Mouse (Mus musculus) layer of hippocampus, postnatal 36 days (tissue): ENCODE measurements around the gene Cacfd1. TPM values are rescaled to one million over a fixed set of nuclear protein-coding genes. Genes with fewer than 3 reads are reported as not detected.

Experiments
- DNase-seq, 2 experiments: peaks; one replicate each; pipeline ENCODE4 v3.0.0; 2022
- total RNA-seq, 2 experiments: library from RNA; stranded (reverse); gene quantifications; 2 replicates each; pipeline ENCODE4 v1.2.3; 2021

The Cacfd1 gene
- total RNA-seq, result 10 to 100 TPM; 42.8 to 46.6 TPM

- DNase-seq, result peak; percentile 81 to 82
Measured at GRCm38 (mm10) chr2:27009714-27010244, at the start of gene Cacfd1. Gene Cacfd1 (plus strand): TSS chr2:27009926.

- DNase-seq, result no peak
Measured at GRCm38 (mm10) chr2:26960756-26961155, 49.0 kb upstream of the Cacfd1 start.

DNA sequence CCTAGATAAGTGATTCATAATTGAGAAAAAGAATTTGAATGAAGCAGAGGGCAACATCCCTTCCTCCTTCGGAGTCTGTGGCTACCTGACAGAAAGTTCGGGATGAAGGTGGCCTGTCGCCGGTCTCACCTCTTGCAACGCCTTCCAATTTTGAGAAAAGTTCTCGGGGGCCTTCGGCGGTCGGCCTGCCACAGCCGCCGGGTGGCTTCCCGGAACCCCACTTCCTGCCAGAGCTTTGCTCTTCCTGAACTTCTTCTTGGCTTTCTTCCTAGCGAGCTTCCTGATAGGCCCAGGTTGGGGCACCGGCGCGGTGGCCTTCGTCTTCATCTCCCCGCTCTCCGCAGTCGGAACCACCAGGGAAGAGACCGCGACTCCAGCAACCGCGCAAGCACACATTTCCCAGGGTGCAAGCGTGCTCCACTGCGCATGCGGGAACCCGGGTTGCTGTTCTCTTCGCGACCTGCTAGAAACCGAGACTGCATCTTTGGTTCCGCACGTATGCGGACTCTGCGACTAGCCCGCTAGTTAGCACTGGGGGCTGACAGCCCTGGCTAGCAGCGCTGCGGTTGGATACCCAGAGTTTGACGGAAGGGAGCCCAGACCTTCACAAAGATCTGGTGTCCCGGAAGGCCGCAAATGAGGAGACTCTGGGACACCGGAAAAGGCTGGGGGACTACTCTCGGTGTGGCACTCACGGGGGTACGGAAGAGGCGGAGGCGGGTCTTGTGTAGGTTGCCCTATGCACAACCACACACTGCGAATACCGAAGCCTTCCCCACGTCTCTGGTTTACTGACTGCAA lies 45.6 kb upstream of the Cacfd1 start, which contains the start of gene Rexo4:
Rexo4 (minus strand) TSS at position 464 of the 801 bp plus-strand sequence.
- DNase-seq, result peak; percentile 93 to 94

DNA sequence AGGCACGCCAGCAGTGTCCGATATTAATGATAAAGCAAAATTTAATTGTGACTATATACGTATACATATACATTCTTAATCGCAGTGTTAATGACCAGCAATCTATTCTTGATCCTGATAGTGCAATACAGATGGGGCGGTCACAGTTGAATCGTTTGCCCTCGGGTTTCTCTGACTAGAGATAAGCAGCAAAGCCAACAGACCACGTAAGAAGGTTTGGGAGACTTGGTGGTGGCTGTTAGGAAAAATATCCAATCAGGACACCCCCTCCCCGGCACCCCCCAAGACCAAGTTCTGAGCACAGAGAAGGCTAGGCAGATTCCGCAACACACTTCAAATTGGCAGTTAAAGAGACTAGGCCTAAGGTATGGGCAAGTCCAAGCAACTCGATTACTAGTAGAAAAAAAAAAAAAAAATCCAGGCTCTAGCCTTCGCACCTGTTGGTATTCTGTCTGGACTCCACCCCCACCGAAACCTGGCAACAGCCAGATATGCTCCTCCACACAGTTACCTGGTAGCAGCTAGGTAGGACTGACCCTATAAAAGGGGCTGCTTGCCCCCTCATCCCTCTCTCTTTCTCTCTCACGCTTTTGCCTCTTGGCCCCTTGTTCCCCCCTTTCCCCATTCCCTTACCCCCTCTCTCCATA lies 44.9 kb upstream of the Cacfd1 start:
- no peak for DNase-seq

GRCm38 (mm10) chr2:26967262-26967661 lies 42.5 kb upstream of the Cacfd1 start:
- no peak for DNase-seq

DNA sequence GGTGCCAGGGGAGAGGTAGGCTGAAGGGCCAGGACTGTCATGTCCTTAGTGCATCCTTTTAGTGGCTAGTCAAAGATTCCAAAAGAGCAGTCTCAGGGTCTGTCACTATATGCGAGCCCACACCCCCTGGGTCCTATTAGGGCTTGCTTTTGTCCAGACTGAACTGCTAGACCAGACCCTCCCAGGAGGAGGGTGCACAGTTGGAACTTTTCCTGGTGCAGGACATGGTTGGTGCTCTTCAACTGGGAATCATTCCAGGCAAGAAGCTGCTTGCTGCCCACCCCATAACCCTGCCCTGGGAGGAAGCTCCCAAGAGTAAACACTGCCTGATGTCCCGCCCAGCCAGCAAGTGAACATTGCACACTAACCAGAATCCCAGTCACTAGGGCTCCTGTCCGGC lies 36.6 kb upstream of the Cacfd1 start, which contains the start of gene Adamts13:
Adamts13 (plus strand) TSS at position 301 of the 400 bp plus-strand sequence.
- DNase-seq, result no peak

- DNase-seq, result no peak
Measured at GRCm38 (mm10) chr2:26973960-26974359, 35.8 kb upstream of the Cacfd1 start.

DNA sequence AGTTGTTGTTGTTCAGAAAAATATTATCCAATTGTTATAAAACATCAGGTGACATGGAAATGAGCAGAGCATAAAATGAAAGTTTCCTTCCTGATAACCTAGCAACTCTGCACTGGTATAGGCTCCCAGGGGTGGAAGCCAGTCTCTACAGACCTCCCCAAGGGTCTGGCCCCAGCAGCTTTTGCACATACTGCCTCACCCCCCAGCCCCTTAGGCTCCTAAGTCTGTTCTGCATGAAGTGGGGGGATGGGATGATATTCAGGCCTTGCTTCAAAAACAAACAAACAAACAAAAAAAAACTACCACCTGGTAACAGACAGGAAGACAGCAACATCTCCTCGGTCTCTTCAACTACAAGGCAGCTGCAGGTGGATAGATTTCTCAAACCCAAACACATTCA lies 29.4 kb upstream of the Cacfd1 start:
- no peak for DNase-seq

- DNase-seq, result no peak
Measured at GRCm38 (mm10) chr2:26984179-26984578, 25.5 kb upstream of the Cacfd1 start.

DNA sequence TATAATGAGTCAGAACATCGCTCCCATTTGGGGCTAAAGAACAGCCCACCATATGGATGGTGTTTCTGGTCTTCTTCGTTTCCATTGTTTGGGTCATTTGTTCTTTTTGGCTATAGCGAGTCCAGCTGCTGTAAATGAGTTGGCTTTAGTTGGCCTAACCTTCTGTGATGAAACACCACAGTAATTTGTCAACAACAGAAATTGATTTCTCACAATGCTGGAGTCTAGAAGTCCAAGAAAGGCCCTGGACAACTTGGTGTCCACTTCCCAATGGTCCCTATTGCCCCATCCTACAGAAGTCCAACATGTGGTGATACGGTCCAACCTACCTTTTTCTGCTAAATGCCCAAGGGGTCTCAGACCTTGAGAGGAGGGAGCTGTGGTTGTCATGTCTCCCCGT lies 25.1 kb upstream of the Cacfd1 start:
- no peak for DNase-seq

- no peak for DNase-seq
Measured at GRCm38 (mm10) chr2:26993936-26994335, 15.8 kb upstream of the Cacfd1 start.

- DNase-seq, result no peak
Measured at GRCm38 (mm10) chr2:26997498-26997897, 12.2 kb upstream of the Cacfd1 start.

GRCm38 (mm10) chr2:26997993-26998392 lies 11.7 kb upstream of the Cacfd1 start:
- DNase-seq, result no peak

DNA sequence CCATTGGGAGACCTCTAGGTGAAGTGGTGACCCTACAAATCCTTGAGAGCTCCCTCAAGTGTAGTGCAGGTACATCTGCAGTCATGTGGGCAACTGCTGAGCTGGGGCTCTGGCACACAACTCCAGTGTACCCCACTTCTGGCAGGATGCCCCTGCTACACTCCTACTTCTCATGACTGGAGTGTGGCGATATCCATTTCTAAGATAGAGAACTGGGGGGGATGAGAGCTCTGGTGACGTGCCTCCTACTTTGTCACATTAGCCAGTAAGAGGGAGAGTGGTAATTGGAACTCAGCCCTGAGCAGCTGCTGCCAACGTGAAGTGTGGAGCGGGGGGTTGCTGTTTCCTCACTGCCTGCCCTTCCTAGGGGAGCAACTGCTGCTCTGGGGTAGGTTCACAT lies 3.5 kb upstream of the Cacfd1 start:
- DNase-seq, result peak in 1 of 2 experiments; percentile 21

DNA sequence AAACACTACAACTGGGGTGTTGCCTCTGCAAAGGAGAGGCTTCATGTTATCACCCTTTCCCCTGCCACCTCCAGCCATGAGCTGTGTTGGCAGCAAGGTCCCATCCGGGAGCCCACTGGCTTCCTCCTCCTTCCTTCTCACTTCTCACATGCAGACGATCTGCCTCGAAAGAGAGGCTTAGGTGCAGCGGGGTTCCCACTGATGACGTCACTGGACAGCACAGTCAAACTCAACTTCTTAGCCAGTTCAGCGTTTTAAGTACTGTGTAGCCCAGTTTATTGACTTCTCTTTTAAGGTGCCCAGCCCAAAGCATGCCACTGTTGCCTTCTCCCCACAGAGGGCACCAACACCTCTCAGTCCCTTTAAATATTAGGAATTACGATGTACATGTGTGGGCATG lies 2.0 kb upstream of the Cacfd1 start:
- no peak for DNase-seq

- DNase-seq, result peak; percentile 60 to 71
Measured at GRCm38 (mm10) chr2:27017802-27018201, 8.1 kb downstream of the Cacfd1 start.

DNA sequence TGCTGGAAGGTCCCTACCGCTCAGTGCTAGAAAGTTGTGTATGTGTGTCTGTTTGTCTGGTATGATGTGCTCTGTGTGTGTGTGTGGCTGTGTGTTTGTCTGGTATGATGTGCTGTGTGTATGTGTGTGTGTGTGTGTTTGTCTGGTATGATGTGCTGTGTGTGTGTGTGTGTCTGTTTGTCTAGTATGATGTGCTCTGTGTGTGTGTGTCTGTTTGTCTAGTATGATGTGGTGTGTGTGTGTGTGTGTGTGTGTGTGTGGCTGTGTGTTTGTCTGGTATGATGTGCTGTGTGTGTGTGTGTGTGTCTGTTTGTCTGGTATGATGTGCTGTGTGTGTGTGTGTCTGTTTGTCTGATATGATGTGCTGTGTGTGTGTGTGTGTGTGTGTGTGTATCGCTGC lies 9.8 kb downstream of the Cacfd1 start:
- no peak for DNase-seq

GRCm38 (mm10) chr2:27021103-27021502 lies 11.4 kb downstream of the Cacfd1 start:
- no peak for DNase-seq

DNA sequence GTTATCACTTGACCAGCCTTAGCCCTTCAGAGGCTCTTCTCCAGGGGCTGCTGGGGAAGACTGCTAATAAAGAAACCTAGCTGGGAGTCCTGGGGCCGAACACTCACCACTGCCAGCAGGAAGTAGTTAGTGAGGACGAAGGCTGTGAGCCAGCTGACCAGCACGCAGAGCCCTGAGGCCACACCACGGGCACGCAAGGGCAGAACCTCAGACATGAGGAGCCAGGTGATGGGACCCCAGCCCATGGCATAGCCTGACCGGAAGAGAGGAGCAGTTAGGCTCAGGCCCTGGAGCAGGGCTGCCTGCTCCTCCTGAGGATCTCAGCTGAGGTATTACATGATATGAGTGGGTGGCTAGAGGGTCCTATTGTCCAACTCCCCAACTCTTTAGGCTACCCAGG lies 12.9 kb downstream of the Cacfd1 start:
- DNase-seq, result no peak

GRCm38 (mm10) chr2:27024136-27024535 lies 14.4 kb downstream of the Cacfd1 start:
- DNase-seq, result peak in 1 of 2 experiments; percentile 51

DNA sequence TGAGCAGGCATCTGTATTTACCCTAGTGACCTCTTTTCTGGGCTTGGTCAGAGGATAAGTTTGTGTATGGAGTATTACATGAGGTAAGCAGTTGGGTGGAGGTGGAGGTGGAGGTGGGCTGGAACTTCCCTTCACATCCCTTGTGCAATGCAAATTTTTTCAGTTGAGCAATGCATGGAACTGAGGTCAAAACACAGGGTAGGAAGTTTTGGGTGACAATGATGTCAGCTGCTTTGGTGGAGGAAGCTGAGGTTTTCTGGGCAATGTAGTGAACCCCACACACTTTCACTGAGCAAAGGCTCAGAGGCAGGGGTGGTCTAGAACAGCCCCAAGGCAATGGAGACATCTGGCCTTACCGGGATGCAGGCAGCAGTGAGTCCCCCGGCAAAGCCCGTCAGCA lies 15.8 kb downstream of the Cacfd1 start:
- DNase-seq, result no peak

- no peak for DNase-seq
Measured at GRCm38 (mm10) chr2:27026332-27026731, 16.6 kb downstream of the Cacfd1 start.

- DNase-seq, result no peak
Measured at GRCm38 (mm10) chr2:27026857-27027617, 17.3 kb downstream of the Cacfd1 start.
